Mouse (Mus musculus) bone marrow macrophage, adult 2 months (primary cell): Measurements from ENCODE around the gene E130114P18Rik. TPM values are rescaled to one million over a fixed set of nuclear protein-coding genes. Genes with fewer than 3 reads are reported as not detected.

Source experiments
- H3K27ac ChIP-seq: 2 replicates; pipeline ENCODE4 v1.5.1; 2012; ENCODE audit warnings: low read depth, low read length; ENCODE audit not compliant: insufficient read depth
- H3K4me1 ChIP-seq: 2 replicates; pipeline ENCODE4 v1.6.1; 2012; ENCODE audit warnings: low read length; ENCODE audit not compliant: control insufficient read depth, insufficient read depth
- H3K4me3 ChIP-seq: 2 replicates; pipeline ENCODE4 v1.5.1; 2012; ENCODE audit warnings: mild to moderate bottlenecking, low read length, moderate library complexity; ENCODE audit not compliant: insufficient read depth
- CTCF ChIP-seq: IDR thresholded peaks from 2 replicates; pipeline ENCODE4 v1.5.1; 2012; ENCODE audit warnings: low read depth, mild to moderate bottlenecking, low read length, moderate library complexity
- POLR2A ChIP-seq: IDR thresholded peaks from 2 replicates; pipeline ENCODE4 v1.6.1; 2012; ENCODE audit warnings: mild to moderate bottlenecking, low read depth, low read length, borderline replicate concordance
- polyA plus RNA-seq: library from polyadenylated mRNA; stranded (reverse); fragments of >200 nt; gene quantifications from 2 replicates; pipeline ENCODE4 v1.2.4, GENCODE M21; 2012; ENCODE audit not compliant: missing spikeins, insufficient read depth, insufficient read length

The E130114P18Rik gene
- polyA plus RNA-seq, 1 experiment = not detected

DNA sequence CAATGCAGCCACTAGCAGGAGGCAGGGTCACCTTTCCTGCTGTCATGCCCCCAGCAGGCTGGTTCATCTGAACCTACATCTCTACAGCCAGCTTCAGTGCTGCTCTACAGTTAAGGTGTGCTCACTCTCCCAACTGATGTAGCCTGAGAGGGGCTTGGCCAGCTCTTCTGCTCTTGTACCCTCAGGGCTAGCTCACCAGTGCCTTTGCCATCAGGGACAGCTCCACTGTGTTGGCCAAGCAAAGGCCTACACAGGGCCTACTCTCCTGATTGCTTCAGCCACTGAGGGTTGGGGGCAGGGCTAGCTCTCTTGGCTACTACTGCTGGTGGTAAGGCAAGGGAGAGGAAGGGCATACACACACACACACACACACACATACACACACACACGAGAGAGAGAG, 8.0 kb downstream of the E130114P18Rik start:
- H3K4me3 ChIP-seq = no peak overlapping the region
- peaks cover 21% of the 10 kb centered on the region for H3K4me1 ChIP-seq
- TF ChIP-seq CTCF (no peak), POLR2A (no peak)
- H3K27ac ChIP-seq = no peak overlapping the region

DNA sequence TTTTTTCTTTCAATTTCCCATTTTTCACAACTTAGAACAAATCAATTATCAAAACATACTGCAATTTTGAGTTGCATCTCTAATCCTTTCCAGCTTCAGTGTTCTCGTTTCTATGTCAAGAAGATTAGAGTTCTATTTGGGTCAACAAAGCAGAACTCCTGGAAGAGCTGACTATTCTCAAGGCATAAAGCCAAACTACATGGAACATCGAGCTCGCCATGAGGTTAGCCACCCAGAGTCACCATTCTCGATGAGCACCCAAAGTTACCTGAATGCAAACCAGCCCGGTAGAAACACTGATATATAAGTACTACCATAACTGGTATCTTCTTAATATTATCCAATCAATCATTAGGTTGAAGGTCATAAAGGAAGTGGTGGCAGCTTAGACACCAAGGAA, 10.4 kb downstream of the E130114P18Rik start:
- peaks cover 13% of the 10 kb centered on the region for H3K4me1 ChIP-seq
- no peak overlapping the region for H3K4me3 ChIP-seq
- H3K27ac ChIP-seq = no peak overlapping the region
- TF ChIP-seq CTCF = no peak
- no peak for TF ChIP-seq POLR2A

- H3K4me3 ChIP-seq = no peak overlapping the region
- TF ChIP-seq POLR2A (no peak), CTCF (no peak)
- H3K27ac ChIP-seq = no peak overlapping the region
- H3K4me1 ChIP-seq = peaks cover 13% of the 10 kb centered on the region
Measured at GRCm38 (mm10) chr4:97767025-97767424, 10.9 kb downstream of the E130114P18Rik start.

DNA sequence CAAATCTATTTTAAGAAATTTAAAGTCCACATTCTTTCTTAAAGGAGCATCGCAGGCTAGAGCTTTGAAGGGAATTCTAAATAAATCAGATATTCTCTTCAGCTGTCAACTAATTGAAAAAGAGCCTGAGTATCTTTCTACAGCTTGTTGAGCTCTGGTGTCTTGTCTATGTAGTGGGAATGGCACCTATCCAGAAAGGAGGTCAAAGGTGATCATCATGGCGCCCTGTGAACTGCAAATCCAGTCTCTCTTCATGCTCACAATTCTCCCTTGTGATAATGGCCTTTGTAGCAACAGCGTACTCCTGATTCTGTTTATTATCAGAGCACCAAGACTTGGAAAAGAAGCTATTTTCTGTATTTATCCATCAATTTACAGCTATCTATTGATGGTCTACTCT, 11.8 kb downstream of the E130114P18Rik start:
- Histone ChIP-seq H3K27ac (no peak overlapping the region), H3K4me1 (peaks cover 13% of the 10 kb centered on the region), H3K4me3 (no peak overlapping the region)
- TF ChIP-seq CTCF (no peak), POLR2A (no peak)

- Histone ChIP-seq H3K27ac (no peak overlapping the region), H3K4me3 (no peak overlapping the region), H3K4me1 (peaks cover 10% of the 10 kb centered on the region)
- TF ChIP-seq POLR2A = no peak
Measured at GRCm38 (mm10) chr4:97765341-97766020, 12.4 kb downstream of the E130114P18Rik start.

GRCm38 (mm10) chr4:97764616-97765015, 13.3 kb downstream of the E130114P18Rik start:
- peaks cover 10% of the 10 kb centered on the region for H3K4me1 ChIP-seq
- no peak overlapping the region for H3K4me3 ChIP-seq
- TF ChIP-seq POLR2A (no peak), CTCF (no peak)
- H3K27ac ChIP-seq = no peak overlapping the region

GRCm38 (mm10) chr4:97758661-97759060, 19.2 kb downstream of the E130114P18Rik start:
- no peaks in the 10 kb centered on the region for H3K4me1 ChIP-seq

DNA sequence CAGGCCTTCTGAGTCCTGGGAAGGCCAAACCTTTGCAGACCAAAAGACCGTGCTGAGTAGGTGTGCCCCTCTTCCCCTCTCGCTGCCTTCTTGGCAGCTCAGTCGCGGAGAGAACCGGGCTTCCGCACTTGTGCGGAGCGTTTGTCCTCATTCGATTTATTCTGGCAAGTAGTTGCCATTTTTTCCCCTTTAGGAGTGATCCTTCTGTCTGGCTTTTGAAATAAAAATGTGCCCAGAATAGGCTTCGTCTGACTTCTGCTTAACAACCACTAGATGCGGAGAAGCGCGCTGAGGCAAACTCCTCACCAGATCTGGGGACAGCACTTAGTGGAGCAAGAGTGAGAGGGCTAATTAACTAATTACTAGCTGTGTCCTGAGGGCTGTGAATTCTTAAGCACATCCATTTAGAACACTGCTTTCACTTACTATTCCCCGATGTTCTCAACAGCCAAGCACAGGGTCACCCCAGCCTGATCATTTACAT, 19.9 kb downstream of the E130114P18Rik start:
- Histone ChIP-seq H3K4me3 (peak overlapping the region; percentile 72), H3K4me1 (no peaks in the 10 kb centered on the region), H3K27ac (no peak overlapping the region)
- TF ChIP-seq CTCF = no peak

More at GRCm38 (mm10) chr4:97758661-97759060, 19.2 kb downstream of the E130114P18Rik start:
- TF ChIP-seq POLR2A = no peak
- TF ChIP-seq CTCF = no peak
- Histone ChIP-seq H3K27ac (no peak overlapping the region), H3K4me3 (no peak overlapping the region)

DNA sequence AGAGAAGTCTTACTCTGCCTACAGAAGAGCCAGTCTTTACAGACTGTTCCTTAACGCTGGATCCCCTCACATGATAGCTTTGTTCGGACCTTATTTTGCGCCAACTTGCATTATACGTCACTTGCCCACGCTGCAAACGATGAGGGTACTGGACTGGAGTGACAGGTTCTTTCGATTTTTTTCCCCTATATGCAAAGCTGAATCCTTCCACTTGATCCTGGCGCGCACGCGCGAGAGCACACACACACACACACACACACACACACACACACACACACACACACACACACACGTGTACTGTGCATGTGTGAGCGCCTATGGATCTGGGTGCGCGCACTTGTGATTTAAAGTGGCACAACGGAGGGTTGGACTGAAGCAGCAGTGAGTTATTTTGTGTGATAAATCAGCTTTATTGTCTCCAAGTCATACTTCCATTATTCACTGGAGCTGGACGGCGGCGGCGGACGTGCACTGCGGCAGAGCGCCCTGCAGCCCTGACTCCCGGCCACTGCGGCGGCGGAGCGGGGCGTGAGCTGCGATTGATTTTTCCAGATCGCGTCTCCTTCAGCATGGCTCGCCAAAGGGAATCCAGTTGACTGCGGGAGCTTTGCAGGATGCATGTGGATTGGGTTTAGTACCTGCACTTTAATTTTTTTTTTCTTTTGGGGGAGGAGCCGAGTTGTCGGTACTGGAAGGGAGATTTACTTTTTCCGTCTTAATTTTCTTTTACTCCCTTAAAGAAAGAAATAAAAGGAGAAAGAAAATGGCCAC, 20.5 kb downstream of the E130114P18Rik start:
- peak overlapping the region; percentile 34; the same call in 1 of the 2 replicates for H3K27ac ChIP-seq
- H3K4me1 ChIP-seq = peaks cover 6% of the 10 kb centered on the region
- H3K4me3 ChIP-seq = peak overlapping the region; percentile 72
- no peak for TF ChIP-seq POLR2A
- no peak for TF ChIP-seq CTCF

DNA sequence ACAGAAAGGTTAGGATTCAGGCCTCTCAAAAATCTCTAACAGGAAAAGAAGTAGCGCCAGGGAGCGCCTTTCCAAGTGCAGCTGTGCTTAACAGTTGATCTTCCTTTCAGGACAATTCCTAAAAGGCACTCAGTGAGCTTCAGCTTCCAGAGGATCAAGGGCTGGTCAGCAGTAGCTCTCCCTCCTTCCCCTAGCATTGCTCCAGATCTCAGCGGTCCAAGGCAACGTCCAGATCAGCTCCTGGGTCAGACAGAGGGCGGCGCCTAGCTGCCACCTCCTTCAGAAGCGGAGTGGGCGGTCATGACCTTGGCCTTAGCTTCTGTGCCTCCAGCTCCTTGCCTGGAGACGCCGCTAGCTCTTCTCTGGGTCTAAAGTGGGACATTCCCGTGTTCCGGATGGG, 23.6 kb downstream of the E130114P18Rik start:
- H3K27ac ChIP-seq = no peak overlapping the region
- no peak for TF ChIP-seq POLR2A
- no peak for TF ChIP-seq CTCF
- no peak overlapping the region for H3K4me3 ChIP-seq
- H3K4me1 ChIP-seq = peaks cover 6% of the 10 kb centered on the region
